Mouse (Mus musculus): ENCODE measurements at regions not wholly inside any gene's neighbourhood (a gene's known extent, or its start where the extent isn't known, plus 50 kb on each side); places are given as distances from the start of the nearest gene placed in this dataset.
A peak's percentile ranks its signal among the peaks of the same experiment; 100 is the strongest.

DNA sequence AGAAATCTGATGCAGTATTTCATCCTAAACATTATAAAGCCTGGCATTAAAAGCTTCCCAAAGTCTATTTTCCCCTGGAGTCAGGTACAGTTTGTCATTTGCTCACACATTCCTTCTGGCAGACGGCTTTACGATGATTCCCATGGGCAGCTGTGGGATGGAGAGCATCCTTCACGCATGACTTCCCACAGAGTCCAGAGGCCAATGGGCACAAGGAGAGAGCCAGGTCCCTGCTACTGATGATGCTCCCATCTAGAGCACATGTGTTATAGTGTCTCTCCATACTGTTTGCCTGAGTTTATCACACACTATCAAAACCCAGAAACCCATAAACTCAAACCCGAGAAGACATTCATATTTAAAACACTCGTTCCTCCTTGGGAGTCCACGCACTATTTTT is 270.8 kb upstream of the Noct start:
- DNase-seq: no peak

GRCm38 (mm10) chr3:50970386-50970785 is 253.9 kb upstream of the Noct start:
- no peak for DNase-seq

DNA sequence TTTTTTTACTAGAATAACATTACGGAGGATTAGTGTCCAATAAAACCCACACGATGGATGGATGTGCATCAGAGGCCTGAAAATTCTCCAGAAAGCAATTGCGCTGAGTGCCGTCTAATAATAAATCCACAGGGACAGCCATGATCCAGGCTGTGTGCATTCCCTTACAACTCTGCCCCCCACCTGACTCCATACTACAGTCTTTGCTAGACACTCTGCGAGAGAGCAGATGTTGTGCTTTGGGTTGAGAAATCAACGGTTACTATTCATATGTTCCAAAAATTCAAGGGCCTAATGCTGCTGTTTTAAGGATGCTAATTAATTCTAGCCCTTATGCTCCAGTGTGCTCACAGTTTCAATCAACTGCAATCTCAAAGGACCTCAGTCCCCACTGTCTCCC is 251.2 kb upstream of the Noct start:
- DNase-seq: no peak

DNA sequence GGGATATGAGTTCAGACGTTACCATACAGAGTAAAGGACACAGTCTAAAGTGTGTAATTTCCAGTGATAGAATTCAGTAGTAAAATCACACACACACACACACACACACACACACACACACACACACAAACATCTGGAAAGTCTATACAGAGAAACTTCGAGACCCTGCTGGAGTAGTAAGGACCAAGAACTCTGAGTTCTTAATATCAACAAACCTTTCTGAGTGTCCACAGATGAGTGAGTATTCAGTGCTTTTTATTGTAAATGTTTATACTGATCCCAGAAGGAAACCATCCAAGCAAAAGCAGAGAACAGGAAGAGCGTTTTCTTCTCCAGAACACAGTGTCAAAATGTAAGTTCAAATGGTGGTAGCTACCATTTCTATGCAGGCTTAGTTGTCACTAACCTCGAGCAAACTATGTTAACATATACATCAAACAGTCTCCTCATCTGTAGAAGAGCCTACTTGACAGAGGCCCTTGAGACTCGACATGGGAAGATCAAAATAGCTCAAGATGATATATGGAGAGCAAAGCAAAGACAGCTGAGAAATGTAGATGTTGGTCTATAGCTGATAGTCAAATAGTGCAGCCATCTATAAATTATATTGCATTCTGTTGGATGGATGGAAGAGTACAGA is 248.0 kb upstream of the Noct start:
- DNase-seq: no peak

GRCm38 (mm10) chr3:50976818-50977217 is 247.4 kb upstream of the Noct start:
- no peak for DNase-seq

GRCm38 (mm10) chr3:50978636-50979035 is 245.6 kb upstream of the Noct start:
- no peak for DNase-seq

DNA sequence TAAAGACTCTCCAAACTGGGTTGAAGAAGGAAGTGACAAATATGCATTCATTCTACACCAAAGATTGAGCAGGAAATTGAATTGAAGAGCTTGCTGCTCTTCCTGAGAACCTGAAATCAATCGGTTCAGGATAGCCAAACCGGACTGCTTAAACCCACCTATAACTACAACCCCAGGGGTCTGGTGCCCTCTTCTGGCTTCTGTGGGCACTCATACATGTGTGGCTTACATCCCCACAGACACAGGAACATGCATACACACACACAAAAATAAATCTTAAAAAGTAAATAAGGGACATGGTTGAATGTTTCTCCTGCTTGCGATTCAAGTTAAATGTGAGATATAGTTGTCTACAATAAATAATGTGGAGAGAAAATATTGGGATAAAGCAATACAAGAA is 244.7 kb upstream of the Noct start:
- DNase-seq: no peak

DNA sequence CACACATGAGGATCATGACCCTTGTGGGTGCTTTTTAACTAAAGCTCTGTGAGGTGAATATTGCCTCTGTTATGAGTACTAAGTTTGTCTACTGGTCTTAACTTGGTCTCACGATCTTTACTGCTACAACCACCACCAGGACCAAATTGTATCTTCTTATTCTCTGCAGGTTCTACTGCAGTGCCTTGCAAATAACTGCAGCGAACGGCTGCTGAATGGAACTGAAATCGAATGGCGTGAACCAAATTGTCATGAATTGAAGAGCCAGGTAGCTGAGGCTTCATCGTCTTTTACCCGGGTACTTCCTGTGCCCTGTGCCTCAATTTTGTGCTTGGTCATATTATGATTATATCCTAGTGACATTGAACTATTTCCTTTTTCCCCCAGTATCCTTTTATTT is 242.5 kb upstream of the Noct start:
- DNase-seq: no peak

DNA sequence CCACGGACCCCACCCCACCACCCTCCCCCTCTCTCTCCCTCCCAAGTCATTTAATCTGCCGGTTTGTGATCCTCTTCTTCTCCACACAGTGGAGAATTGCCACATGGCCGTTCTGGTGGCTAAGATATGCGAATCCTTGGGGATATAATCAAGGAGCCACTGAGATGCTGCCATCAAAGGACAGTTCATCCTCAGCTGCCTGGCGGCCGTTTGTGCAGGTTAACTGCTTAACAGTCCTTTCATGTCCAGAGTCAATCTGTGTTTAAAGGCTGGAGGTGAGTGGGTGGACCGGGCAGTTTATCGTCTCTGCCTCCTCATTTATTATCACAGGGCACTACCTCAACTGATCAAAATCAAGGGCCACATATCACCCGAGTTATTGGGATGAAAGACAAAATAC is 241.6 kb upstream of the Noct start:
- DNase-seq: no peak

DNA sequence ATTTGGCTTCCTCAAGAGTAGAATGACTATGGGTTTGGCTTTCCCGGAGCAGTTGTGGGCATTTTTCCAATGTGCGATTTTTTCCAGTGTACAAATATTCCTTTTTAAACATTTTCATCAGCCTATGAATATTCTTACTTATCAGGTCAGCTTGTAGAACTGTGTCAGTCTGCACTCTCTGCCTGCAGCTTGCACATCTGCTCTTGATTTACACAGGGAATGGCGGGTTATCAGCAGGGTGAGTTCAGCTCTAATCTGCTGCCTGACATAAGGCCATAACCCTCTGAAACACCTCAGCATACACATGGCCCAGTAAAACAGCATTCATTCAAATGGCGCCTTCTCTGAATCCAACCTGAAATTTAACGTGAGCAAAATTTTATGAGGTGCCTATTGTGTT is 241.1 kb upstream of the Noct start:
- DNase-seq: peak; percentile 17

- no peak for DNase-seq
Observed at GRCm38 (mm10) chr3:50983962-50984765, 240.1 kb upstream of the Noct start.

GRCm38 (mm10) chr3:50987821-50988220 is 236.4 kb upstream of the Noct start:
- DNase-seq: no peak

DNA sequence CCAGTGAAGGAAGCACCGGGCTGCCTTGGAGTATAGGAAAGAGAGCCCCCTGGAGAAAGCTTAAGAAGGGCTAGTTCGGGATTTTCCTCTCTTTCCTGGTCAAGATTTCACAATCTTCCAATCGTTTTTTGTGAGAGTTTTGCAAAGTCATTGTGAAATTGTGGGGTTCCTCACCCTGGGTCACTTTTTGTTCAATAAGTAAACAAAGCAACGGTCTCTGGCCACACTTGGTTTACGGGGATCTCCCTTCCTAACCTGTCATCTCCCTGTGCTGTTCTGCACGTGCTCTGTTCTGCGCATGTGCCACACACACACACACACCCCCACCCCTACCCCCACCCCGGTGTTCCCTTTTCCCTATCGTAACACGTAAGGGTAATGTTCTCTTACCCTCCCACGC is 233.4 kb upstream of the Noct start:
- no peak for DNase-seq

DNA sequence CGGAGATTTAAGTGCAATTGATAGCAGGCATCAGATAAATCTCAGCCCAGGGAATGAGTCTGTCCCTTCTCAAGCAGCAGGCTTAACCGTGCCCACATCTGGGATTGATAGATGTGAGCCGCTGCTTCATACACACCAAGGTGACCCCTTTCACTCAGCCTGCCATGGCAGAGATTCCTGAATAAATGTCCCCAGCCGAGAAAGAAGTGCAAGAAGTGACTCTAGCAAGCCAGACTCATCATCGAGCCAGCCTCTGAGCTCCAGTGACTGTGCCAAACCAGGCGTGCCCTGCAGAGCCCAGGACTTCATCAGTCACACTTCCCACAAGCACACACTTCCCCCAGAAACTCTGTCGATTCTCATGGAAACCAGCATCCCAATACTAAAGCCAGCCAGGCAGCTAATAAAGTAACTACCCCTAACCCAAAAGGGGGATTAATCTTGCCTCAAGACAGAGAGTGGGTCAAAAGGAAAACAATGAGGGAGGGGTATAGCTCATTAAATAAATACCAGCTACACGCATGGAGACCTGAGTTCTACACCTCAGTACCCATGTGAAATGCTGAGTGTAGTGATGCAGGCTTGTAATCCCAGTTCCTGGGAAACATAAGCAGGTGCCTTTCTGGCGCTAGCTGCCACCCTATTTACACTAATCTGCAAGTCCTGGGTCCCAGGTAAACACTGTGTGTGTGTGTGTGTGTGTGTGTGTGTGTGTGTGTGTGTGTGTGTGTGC is 231.5 kb upstream of the Noct start:
- peak; percentile 12 for DNase-seq

GRCm38 (mm10) chr3:50999745-51000144 is 224.5 kb upstream of the Noct start:
- DNase-seq: no peak

DNA sequence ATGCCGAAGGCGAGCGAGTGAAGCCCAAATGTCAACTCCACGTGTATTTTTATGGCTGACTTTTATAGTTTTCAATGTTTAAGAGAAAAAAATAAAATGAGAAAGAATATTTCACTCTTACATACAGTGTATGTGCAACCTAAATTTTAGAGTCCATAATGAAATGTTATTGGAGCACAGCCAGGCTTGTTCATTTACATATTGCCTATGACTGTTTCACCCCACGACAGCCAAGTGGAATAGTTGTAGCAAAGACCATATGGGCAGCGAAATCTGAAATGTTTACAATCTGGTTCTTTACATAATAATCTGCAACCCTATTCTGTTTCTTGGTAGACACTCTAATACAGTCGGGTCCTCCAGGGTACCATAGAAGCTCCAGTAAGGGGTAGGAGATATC is 223.3 kb upstream of the Noct start:
- no peak for DNase-seq

- no peak for DNase-seq
Observed at GRCm38 (mm10) chr3:51002662-51003061, 221.6 kb upstream of the Noct start.

DNA sequence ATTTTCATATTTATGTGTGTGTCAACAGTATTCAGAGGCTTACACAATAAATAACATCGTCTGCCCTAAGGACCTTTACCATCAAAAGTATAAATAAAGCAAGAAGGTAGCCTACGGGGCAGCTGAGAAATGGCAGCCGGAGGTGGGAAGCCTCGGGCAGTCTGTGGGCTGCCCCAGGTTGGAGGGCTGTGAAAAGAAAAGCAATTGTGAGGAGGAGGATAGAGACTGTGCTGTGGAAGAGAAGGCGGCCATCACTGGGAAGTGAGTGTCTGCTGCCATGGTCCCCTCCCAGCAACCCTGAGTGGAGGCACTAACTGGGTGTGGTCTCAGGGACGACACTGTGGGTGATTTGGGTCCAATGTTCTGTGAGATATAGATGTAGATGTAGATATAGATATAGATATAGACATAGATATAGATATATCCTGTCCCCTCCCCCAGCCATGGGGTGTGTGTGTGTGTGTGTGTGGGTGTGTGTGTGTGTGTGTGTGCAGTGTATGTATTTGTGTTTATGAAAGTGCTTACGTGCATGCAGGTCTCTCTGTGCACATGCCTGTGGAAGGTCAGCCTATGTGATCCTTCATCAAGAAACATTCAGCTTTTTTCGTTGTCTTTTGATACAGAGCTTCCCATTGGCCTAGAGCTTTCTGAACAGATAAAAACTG is 220.6 kb upstream of the Noct start:
- no peak for DNase-seq

- no peak for DNase-seq
Observed at GRCm38 (mm10) chr3:51004216-51004615, 220.0 kb upstream of the Noct start.

DNA sequence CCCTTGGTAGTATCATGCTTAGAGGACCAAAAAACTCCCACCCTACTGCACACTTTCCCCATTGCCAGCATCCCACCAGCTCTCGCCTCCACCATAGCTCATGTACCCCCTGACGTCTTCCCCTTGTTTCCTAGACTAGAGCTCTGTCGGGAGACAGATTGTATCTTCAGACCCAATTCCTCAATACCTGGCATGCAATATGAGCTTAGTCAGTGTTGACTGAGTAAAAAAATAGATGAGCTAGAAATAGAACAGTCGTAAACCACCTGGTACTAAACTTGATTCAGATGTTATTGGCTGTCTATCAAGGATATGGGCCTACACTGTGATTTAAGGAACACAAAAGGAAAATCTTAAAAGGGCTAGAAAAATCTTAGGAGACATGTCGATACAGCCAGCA is 215.1 kb upstream of the Noct start:
- no peak for DNase-seq

GRCm38 (mm10) chr3:51019650-51020346 is 204.4 kb upstream of the Noct start:
- no peak for DNase-seq

GRCm38 (mm10) chr3:51024655-51025054 is 199.6 kb upstream of the Noct start:
- no peak for DNase-seq

- DNase-seq: peak; percentile 45
Observed at GRCm38 (mm10) chr3:51031821-51032220, 192.4 kb upstream of the Noct start.
